Mouse (Mus musculus) myocyte (in vitro differentiated cells): ENCODE data around the gene Pgrmc1. TPM values are rescaled to one million over a fixed set of nuclear protein-coding genes. Genes with fewer than 3 reads are reported as not detected.

Experiments
- H3K27me3 ChIP-seq: one replicate; pipeline ENCODE4 v1.6.1; 2011; ENCODE audit not compliant: control insufficient read depth, insufficient read depth, insufficient read length
- H3K36me3 ChIP-seq: one replicate; pipeline ENCODE4 v1.6.1; 2011; ENCODE audit not compliant: control insufficient read depth, insufficient read depth
- H3K4me2 ChIP-seq: one replicate; pipeline ENCODE4 v1.6.1; 2011; ENCODE audit warnings: low read depth, control low read depth
- H3K4me3 ChIP-seq: one replicate; pipeline ENCODE4 v1.5.1; 2011; ENCODE audit warnings: mild to moderate bottlenecking, control low read depth, moderate library complexity
- H3K79me2 ChIP-seq: one replicate; pipeline ENCODE4 v1.6.1; 2011; ENCODE audit not compliant: control insufficient read depth, insufficient read depth
- H3ac ChIP-seq: one replicate; pipeline ENCODE4 v1.6.1; 2011; ENCODE audit not compliant: control insufficient read depth, insufficient read length
- CEBPB ChIP-seq: IDR thresholded peaks from 2 replicates; pipeline ENCODE4 v1.6.1; 2011; ENCODE audit warnings: mild to moderate bottlenecking, moderate library complexity; ENCODE audit not compliant: poor library complexity, insufficient read depth, severe bottlenecking
- E2F4 ChIP-seq: IDR thresholded peaks from one replicate; pipeline ENCODE4 v1.6.1; 2011; ENCODE audit warnings: mild to moderate bottlenecking, control low read depth, moderate library complexity; ENCODE audit not compliant: insufficient read depth
- MAX ChIP-seq: IDR thresholded peaks from one replicate; pipeline ENCODE4 v1.6.1; 2011; ENCODE audit warnings: low read depth, mild to moderate bottlenecking, control low read depth
- MYOD1 ChIP-seq, 3 experiments: IDR thresholded peaks; one replicate each; pipeline ENCODE4 v1.6.1; 2011; ENCODE audit warnings: control low read depth in 2 of 3, low read depth in 2 of 3, mild to moderate bottlenecking in 2 of 3, moderate library complexity in 1 of 3; ENCODE audit not compliant: insufficient read length in 2 of 3, control insufficient read depth in 1 of 3
- MYOG ChIP-seq, 3 experiments: IDR thresholded peaks; one replicate each; pipeline ENCODE4 v1.6.1; 2011; ENCODE audit warnings: control low read depth in 2 of 3, low read depth in 2 of 3, mild to moderate bottlenecking in 2 of 3; ENCODE audit not compliant: insufficient read length in 2 of 3, control insufficient read depth in 1 of 3, insufficient read depth in 1 of 3
- POLR2A ChIP-seq: IDR thresholded peaks from one replicate; pipeline ENCODE4 v1.6.1; 2011; ENCODE audit warnings: low read depth, mild to moderate bottlenecking, control low read depth, moderate library complexity; ENCODE audit not compliant: insufficient read length
- POLR2AphosphoS2 ChIP-seq: IDR thresholded peaks from one replicate; pipeline ENCODE4 v1.6.1; 2011; ENCODE audit warnings: low read depth, control low read depth; ENCODE audit not compliant: insufficient read length
- REST ChIP-seq: IDR thresholded peaks from one replicate; pipeline ENCODE4 v1.6.1; 2011; ENCODE audit warnings: mild to moderate bottlenecking, control low read depth, moderate library complexity; ENCODE audit not compliant: insufficient read depth, insufficient read length
- SRF ChIP-seq: IDR thresholded peaks from one replicate; pipeline ENCODE4 v1.6.1; 2011; ENCODE audit warnings: low read depth; ENCODE audit not compliant: control insufficient read depth, insufficient read length
- TCF12 ChIP-seq: IDR thresholded peaks from one replicate; pipeline ENCODE4 v1.6.1; 2011; ENCODE audit warnings: mild to moderate bottlenecking, control low read depth; ENCODE audit not compliant: poor library complexity, insufficient read depth, severe bottlenecking
- TCF3 ChIP-seq: IDR thresholded peaks from one replicate; pipeline ENCODE4 v1.6.1; 2011; ENCODE audit warnings: low read depth, control low read depth; ENCODE audit not compliant: insufficient read length
- USF1 ChIP-seq: IDR thresholded peaks from one replicate; pipeline ENCODE4 v1.6.1; 2011; ENCODE audit warnings: low read depth, mild to moderate bottlenecking, control low read depth, moderate library complexity
- polyA plus RNA-seq: library from polyadenylated mRNA; unstranded; fragments of >200 nt; fragmentation: generic; extraction: Trizol; gene quantifications from one replicate; pipeline ENCODE4 v1.2.1, GENCODE M21; 2012; ENCODE audit warnings: missing spikeins

Gene Pgrmc1
- polyA plus RNA-seq, 1 experiment, result 43.9 TPM

DNA sequence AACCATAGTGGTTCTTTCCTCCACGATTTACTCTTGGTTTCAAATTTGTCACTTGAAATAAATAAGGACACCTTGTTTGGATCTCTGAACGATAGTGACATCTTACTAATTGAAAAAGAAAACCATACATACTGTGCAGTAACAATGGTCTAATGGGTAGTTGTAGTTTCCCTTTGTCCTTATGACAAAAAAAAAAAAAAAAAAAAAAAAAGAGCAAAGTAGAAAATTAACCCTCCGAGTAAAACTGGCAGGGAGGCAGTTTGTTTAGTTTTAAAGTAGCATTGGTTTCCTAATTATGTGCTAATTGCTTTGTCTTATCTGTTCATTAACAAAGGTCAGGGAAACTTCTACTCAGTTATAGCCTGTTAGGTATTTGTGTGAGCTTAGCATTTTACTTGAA lies 35.9 kb upstream of the Pgrmc1 start:
- peak overlapping the region; percentile 57 for H3K4me2 ChIP-seq
- H3K79me2 ChIP-seq, result no peaks in the 10 kb centered on the region
- no peak overlapping the region for H3K4me3 ChIP-seq
- H3K36me3 ChIP-seq, result no peaks in the 10 kb centered on the region
- no peak overlapping the region for H3ac ChIP-seq
- TF ChIP-seq SRF (no peak), TCF3 (no peak), MYOD1 (IDR thresholded peaks at IDR 0.05; ENCODE audit: control insufficient read depth in 1 of 3, insufficient read length in 2 of 3, low read depth in 2 of 3) (no peak), POLR2A (no peak), TCF12 (no peak), POLR2AphosphoS2 (no peak)
- H3K27me3 ChIP-seq, result no peaks in the 10 kb centered on the region

DNA sequence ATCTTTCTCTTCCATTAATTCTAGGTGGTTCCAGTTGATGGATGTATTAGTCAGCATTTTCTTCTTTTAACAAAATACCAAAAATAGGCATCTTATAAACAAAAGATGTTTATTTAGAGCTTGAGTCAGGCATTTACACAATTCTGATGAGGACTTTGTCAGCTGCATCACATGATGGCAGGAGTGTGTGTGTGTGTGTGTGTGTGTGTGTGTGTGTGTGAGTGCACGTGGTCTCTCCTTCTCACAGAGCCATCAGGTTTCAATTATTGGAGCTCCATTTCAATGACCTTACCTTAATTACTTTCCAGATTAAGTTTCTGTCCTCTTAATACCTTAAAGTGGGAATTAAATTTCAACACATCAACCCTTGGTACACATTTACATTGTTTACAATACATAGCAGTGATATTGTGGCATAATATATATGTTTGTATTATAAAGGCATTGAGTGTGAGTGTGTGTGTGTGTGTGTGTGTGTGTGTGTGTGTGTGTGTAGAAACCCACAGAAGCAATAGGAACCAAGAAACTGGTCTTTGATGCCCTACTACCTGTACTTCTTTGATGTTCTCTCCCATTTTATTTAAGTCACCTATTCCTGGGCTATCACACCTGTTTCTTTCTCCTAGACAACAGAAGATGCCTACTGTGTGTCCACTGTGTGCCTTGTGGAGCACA lies 11.2 kb upstream of the Pgrmc1 start:
- Histone ChIP-seq H3K27me3 (no peaks in the 10 kb centered on the region), H3ac (no peak overlapping the region), H3K79me2 (no peaks in the 10 kb centered on the region), H3K4me2 (no peak overlapping the region), H3K36me3 (no peaks in the 10 kb centered on the region), H3K4me3 (no peak overlapping the region)
- TF ChIP-seq REST (no peak), CEBPB (no peak), USF1 (no peak), SRF (no peak), MAX (no peak), TCF12 (no peak), MYOD1 (IDR thresholded peaks at IDR 0.05; ENCODE audit: control insufficient read depth in 1 of 3, insufficient read length in 2 of 3, low read depth in 2 of 3) (no peak), POLR2A (no peak)

DNA sequence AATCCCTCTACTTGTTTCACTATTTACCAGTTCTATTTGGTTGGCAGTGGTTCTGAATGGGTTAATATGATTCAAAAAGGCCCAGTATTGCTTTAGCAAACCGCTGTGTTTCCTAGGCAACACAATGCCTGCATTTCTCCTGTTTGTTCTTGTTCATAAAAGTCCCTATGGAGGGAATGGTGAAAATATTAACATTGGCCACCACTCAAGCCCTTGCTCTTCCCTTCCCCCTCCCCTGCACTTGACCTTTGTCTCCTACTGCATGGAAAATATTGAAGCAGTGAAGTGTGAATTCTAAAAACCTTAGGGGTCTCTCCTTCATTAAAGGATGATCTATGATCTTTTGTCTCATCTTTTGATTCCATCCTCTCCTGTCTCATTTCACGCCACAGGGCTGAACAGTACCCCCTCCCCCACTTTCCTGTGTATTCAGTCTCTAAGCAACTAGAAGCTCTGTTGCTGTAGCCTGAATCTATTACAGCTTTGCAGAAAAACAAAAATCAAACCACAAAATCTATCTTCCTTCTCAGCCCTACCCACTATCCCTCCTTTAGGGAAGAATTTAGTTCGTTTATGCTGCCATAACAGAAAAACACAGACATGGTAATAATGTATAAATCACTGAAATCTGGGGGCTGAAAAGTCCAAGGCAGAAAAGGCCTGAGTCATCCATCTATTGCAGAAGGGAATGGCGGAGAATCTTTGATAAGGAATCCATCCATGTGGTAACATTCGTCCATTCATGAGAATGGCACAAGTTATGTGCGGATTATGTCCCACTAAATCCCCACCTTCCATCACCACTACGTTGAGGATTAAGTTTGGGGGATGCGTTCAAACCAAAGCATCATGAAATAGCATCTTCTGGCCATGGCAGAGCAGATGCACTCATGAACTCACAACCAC lies 10.4 kb upstream of the Pgrmc1 start:
- Histone ChIP-seq H3ac (no peak overlapping the region), H3K27me3 (no peaks in the 10 kb centered on the region), H3K4me3 (no peak overlapping the region), H3K36me3 (no peaks in the 10 kb centered on the region), H3K4me2 (no peak overlapping the region), H3K79me2 (no peaks in the 10 kb centered on the region)
- TF ChIP-seq SRF, result no peak
- TF ChIP-seq REST, result no peak
- TF ChIP-seq E2F4, result no peak
- no peak for TF ChIP-seq MYOD1 (IDR thresholded peaks at IDR 0.05; ENCODE audit: control insufficient read depth in 1 of 3, insufficient read length in 2 of 3, low read depth in 2 of 3)
- no peak for TF ChIP-seq POLR2A
- TF ChIP-seq TCF3, result no peak

DNA sequence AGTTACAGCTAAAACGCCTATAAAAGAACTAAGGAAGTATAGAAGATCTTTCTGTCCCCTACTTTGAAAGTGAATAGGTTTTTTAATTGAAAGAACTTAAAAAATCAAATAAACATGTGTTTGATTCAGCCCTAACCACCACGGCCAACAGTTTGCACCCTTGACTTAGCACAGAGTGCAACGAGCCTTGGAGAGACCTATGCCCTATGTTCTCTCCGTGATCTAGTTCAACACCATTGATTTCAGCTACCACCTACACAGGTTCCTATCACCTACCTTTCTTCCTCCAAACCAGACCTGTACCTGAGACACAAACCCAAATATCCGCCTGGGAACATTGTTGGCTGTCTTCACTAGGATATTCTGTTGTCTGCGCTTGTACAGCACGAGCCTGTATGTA lies 7.7 kb upstream of the Pgrmc1 start:
- Histone ChIP-seq H3K27me3 (no peaks in the 10 kb centered on the region), H3K4me2 (no peak overlapping the region), H3ac (no peak overlapping the region), H3K4me3 (no peak overlapping the region), H3K79me2 (no peaks in the 10 kb centered on the region), H3K36me3 (no peaks in the 10 kb centered on the region)
- TF ChIP-seq POLR2A (no peak), REST (no peak), SRF (no peak), TCF12 (no peak), POLR2AphosphoS2 (no peak), USF1 (no peak), MYOD1 (IDR thresholded peaks at IDR 0.05; ENCODE audit: control insufficient read depth in 1 of 3, insufficient read length in 2 of 3, low read depth in 2 of 3) (no peak), CEBPB (no peak), E2F4 (no peak)

DNA sequence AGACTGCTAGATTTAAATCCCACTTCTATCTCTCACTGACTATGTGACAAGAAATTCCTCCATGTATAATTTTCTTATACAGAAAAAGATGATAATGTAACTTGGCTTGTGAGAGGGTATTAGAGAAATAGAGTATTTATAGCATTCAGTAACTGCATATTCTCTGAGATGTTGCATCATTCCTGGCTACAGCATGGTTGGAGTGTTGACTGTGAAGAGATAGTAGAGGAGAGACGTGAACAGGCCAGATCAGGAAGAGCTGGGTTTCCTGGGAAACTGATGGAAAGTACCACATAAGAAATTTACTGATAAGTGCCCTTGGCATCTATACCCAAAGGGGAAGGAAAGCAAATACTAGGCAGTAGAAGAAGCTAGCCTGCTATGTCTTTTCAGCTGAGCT lies 6.9 kb upstream of the Pgrmc1 start:
- Histone ChIP-seq H3K36me3 (no peaks in the 10 kb centered on the region), H3K4me2 (no peak overlapping the region), H3ac (no peak overlapping the region), H3K4me3 (no peak overlapping the region), H3K27me3 (no peaks in the 10 kb centered on the region), H3K79me2 (no peaks in the 10 kb centered on the region)
- no peak for TF ChIP-seq CEBPB
- no peak for TF ChIP-seq USF1
- TF ChIP-seq MYOD1 (IDR thresholded peaks at IDR 0.05; ENCODE audit: control insufficient read depth in 1 of 3, insufficient read length in 2 of 3, low read depth in 2 of 3), result no peak
- no peak for TF ChIP-seq MAX
- no peak for TF ChIP-seq MYOG (IDR thresholded peaks at IDR 0.05; ENCODE audit: control insufficient read depth in 1 of 3, insufficient read depth in 1 of 3, insufficient read length in 2 of 3, low read depth in 2 of 3)
- no peak for TF ChIP-seq TCF3
- TF ChIP-seq REST, result no peak
- TF ChIP-seq TCF12, result no peak
